ENCODE assay signal across 9 mouse cellular contexts in the genomic region with DNA sequence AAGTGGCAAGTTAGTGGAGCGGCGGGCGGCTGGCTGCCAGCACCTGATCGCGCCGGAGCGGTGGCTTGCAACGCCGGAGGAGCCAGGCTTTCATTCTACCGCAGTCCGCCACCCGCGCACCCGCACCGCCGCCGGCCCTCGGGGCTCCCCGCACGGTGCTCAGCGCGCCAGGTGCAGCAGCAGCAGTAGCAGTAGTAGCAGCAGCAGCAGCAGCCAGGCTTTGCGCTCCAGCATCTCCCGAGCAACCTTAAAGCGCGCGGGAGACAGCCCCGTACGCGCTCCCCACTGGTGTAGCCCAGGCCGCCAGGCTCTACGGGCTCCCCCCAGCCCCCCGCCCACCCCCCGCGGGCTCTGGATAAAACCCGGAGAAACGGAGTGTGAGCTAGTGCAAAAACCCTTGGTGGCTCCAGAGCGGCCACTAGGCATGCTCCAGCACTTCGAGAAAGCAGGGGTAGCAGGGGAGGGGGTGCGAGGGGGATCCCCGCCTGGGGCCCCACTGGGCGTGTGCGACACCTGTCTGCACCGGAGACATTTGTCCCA. TPM values are rescaled to one million over a fixed set of nuclear protein-coding genes. Genes with fewer than 3 reads are reported as not detected.
DNase-seq lines count a peak whose midpoint lies in the region; ATAC-seq and TF ChIP-seq lines count a peak whose summit lies in the region.
"Had no signal": no experiment of that assay in that cellular context is flagged by ENCODE, and none has a peak within 500 bp of the region (broad histone marks: within the 10 kb centered on the region; RNA-seq: fewer than 3 reads in every experiment).

No protein-coding gene starts in this region.

- no peak for TF ChIP-seq POLR2A in heart, adult 2 months (IDR thresholded peaks at IDR 0.05; ENCODE audit: insufficient read depth, low read depth, low read length)

- H3K4me3 ChIP-seq in heart, embryonic 10.5 days = peak overlapping the region; percentile 64
- H3K4me3 ChIP-seq in heart, adult 2 months = no peak overlapping the region
- peak overlapping the region; percentile 68 for H3K4me3 ChIP-seq in forebrain, embryonic 16.5 days (replicated peaks; ENCODE audit: low read length)
- peak overlapping the region; percentile 65 for H3K4me3 ChIP-seq in midbrain, embryonic 13.5 days (replicated peaks)

- no peak overlapping the region for H3K27ac ChIP-seq in heart, embryonic 10.5 days
- H3K27ac ChIP-seq in heart, adult 2 months = no peak overlapping the region
- H3K27ac ChIP-seq in forebrain, embryonic 16.5 days (ENCODE audit: low read length) = peak overlapping the region; percentile 69
- peak overlapping the region; percentile 68 for H3K27ac ChIP-seq in midbrain, embryonic 13.5 days

- TF ChIP-seq CTCF in heart, adult 2 months (IDR thresholded peaks at IDR 0.05) = no peak

- peaks cover 40% of the 10 kb centered on the region for H3K27me3 ChIP-seq in heart, embryonic 10.5 days (ENCODE audit: insufficient read depth, poor library complexity, severe bottlenecking)
- H3K27me3 ChIP-seq in heart, adult 2 months (ENCODE audit: control insufficient read depth, insufficient read depth, low read length) = peaks cover 4% of the 10 kb centered on the region
- H3K27me3 ChIP-seq in forebrain, embryonic 16.5 days (replicated peaks; ENCODE audit: control insufficient read depth, insufficient read depth, low read length) = peaks cover 17% of the 10 kb centered on the region
- H3K27me3 ChIP-seq in midbrain, embryonic 13.5 days = peaks cover 30% of the 10 kb centered on the region

- ATAC-seq in forebrain, embryonic 16.5 days = peak; percentile 93
- peak; percentile 96 for ATAC-seq in midbrain, embryonic 13.5 days

- WGBS in heart, embryonic 10.5 days = under 1% methylated on average over 44 of the region's 44 CpGs
- under 1% methylated on average over 44 of the region's 44 CpGs for WGBS in heart, adult 2 months
- under 1% methylated on average over 44 of the region's 44 CpGs for WGBS in forebrain, embryonic 16.5 days
- WGBS in midbrain, embryonic 13.5 days = 1% methylated on average over 44 of the region's 44 CpGs

- peaks cover 12% of the 10 kb centered on the region for H3K4me1 ChIP-seq in heart, embryonic 10.5 days
- no peaks in the 10 kb centered on the region for H3K4me1 ChIP-seq in heart, adult 2 months (ENCODE audit: control insufficient read depth, insufficient read depth, low read length)
- H3K4me1 ChIP-seq in forebrain, embryonic 16.5 days (replicated peaks; ENCODE audit: control insufficient read depth, insufficient read depth, low read length) = peaks cover 13% of the 10 kb centered on the region
- peaks cover 15% of the 10 kb centered on the region for H3K4me1 ChIP-seq in midbrain, embryonic 13.5 days (replicated peaks)

- intact Hi-C loops in heart, adult 2 months (cut with DNase I) = no loop called here

- DNase-seq in heart, embryonic 10.5 days (ENCODE audit: low spot score) = no peak
- DNase-seq in heart, adult 2 months = no peak
- peak; percentile 70 for DNase-seq in cerebellum, adult 11-12 months
- DNase-seq in layer of hippocampus, postnatal 25 days (ENCODE audit: extremely low spot score in 1 of 2, low spot score in 1 of 2) = peak; percentile 16 to 39
- peak; percentile 41 for DNase-seq in testis, postnatal 10 days (ENCODE audit: low spot score)
- no peak for DNase-seq in thymus, postnatal 14 days

- H3K79me2 ChIP-seq in heart, adult 2 months (replicated peaks; ENCODE audit: control insufficient read depth, insufficient read depth, low read length) = no peaks in the 10 kb centered on the region

- no peak overlapping the region for H3K9ac ChIP-seq in heart, adult 2 months (ENCODE audit: low read depth, low read length)
- H3K9ac ChIP-seq in forebrain, embryonic 16.5 days (replicated peaks; ENCODE audit: low read depth, low read length) = peak overlapping the region; percentile 67
- peak overlapping the region; percentile 68 for H3K9ac ChIP-seq in midbrain, embryonic 13.5 days (replicated peaks)

- TF ChIP-seq EP300 in heart, adult 2 months (IDR thresholded peaks at IDR 0.05; ENCODE audit: insufficient read depth, low read depth, low read length) = no peak

- peak overlapping the region; percentile 90 for H3K4me2 ChIP-seq in forebrain, embryonic 16.5 days (ENCODE audit: low read length)
- H3K4me2 ChIP-seq in midbrain, embryonic 13.5 days (replicated peaks) = peak overlapping the region; percentile 86

- no peaks in the 10 kb centered on the region for H3K36me3 ChIP-seq in heart, embryonic 10.5 days
- no peaks in the 10 kb centered on the region for H3K36me3 ChIP-seq in heart, adult 2 months (ENCODE audit: control insufficient read depth, insufficient read depth, low read length)
- H3K36me3 ChIP-seq in forebrain, embryonic 16.5 days (ENCODE audit: control insufficient read depth, insufficient read depth) = no peaks in the 10 kb centered on the region
- H3K36me3 ChIP-seq in midbrain, embryonic 13.5 days = no peaks in the 10 kb centered on the region

- no peaks in the 10 kb centered on the region for H3K9me3 ChIP-seq in heart, embryonic 10.5 days
- no peaks in the 10 kb centered on the region for H3K9me3 ChIP-seq in forebrain, embryonic 16.5 days (ENCODE audit: control insufficient read depth, low read length)
- H3K9me3 ChIP-seq in midbrain, embryonic 13.5 days = no peaks in the 10 kb centered on the region

RNA-seq across cellular contexts. Expression of gene Dpp10, which starts 0.5 kb away (rescaled TPM):
- 0.04 and 0.08 TPM in 2 replicates for polyA plus RNA-seq in heart, embryonic 10.5 days (2016; fragmentation: Nextera tagmentation; extraction: Ambion mirVana)
- total RNA-seq in heart, adult 2 months (2021) = not detected
- polyA plus RNA-seq in heart, adult 2 months (2012; rRNA removed) = not detected in 2 replicates
- 8.3 and 10.4 TPM in 2 replicates for polyA plus RNA-seq in forebrain, embryonic 16.5 days (2015; fragmentation: Nextera tagmentation; extraction: Ambion mirVana)
- total RNA-seq in layer of hippocampus, postnatal 25 days (2021) = 10 to 100 TPM; 30.8 to 36.1 TPM
- polyA plus RNA-seq in midbrain, embryonic 13.5 days (2015; fragmentation: Nextera tagmentation; extraction: Ambion mirVana) = 5.5 and 6.9 TPM in 2 replicates
- polyA plus RNA-seq: gonadal fat pad, adult 2 months had no signal

Comparison
In these comparisons a context has a peak if more than half of its experiments do, and no peak if none do; other contexts are left out.
1. DNase-seq: peak in cerebellum, adult 11-12 months (single experiment), layer of hippocampus, postnatal 25 days (2 of 2) and testis, postnatal 10 days (single experiment); none in heart, embryonic 10.5 days (single experiment), heart, adult 2 months (0 of 2) and thymus, postnatal 14 days (single experiment).
2. H3K27ac ChIP-seq: peak in forebrain, embryonic 16.5 days (single experiment) and midbrain, embryonic 13.5 days (single experiment); none in heart, embryonic 10.5 days (single experiment) and heart, adult 2 months (single experiment).